Mouse (Mus musculus) R1 (cell line): Measurements from ENCODE around the gene Tmem120b.
"Not testable (repeated sequence)": the region's sequence is repeated elsewhere in the genome, so short reads cannot be mapped to it uniquely, and the experiment has no call there.

Source experiments
- DNase-seq: peaks from one replicate; pipeline ENCODE4 v3.0.0-alpha.2; 2018; ENCODE audit warnings: low read depth, low spot score

The Tmem120b gene

DNA sequence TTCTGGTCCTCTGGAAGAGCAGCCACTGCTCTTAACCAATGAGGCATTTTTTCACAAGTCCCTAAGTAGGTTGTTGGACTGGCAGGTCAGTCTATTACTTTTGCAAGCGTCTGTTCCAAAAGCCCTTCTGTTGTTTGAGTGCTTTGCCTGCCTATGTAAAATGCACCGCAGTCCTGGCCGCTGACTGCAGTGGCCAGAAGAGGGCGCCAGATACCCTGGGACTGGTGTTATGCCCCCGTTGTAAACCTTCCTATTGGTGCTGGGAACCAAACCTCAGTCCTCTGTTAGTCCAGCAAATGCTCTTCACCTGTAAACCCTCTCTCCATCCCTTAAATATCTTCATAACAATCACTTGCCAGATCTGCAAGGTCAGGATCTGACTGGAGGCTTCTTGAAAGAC lies 16.5 kb upstream of the Tmem120b start:
- DNase-seq = peak; percentile 71

DNA sequence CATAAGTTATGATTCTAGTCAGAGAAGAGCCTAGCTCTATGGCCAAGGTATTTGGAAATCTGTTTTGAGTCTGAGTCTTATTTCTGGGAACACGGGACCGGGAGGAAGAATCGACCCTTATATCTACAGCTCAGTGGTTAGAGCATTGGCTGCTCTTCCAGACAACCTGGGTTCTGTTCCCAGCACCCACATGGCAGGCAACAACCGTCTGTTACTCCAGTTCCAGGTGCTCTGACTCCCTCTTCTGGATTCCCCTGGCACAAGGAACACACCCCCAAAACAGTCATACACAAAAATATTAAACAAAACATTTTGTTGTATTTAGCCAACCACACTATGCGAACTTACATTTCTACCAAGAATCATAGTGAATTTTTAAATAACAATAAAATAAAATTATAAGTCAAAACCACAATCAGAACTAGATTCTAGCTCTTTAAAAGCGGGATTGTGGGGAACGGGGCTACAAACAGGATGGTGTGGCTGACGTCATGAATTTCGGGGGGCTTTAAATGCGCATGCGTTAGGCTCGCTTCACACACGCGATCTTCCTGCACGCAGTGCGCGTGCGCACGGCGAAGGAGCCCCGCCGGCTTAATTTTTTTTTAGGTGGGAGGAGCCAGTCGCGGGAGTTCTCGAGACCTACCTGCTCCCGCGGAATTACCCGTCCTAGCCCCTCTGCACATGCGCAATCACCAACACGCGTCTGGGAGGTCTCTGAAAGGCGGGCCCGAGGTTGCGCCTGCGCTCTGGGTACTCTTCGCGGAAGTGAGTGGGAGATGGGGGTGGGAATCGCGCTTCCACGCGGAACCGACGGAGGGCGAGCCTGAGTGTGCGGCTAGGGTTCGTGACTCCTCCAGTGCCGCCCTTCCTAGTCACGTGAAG lies 10.6 kb upstream of the Tmem120b start:
- DNase-seq = peak; percentile 100

DNA sequence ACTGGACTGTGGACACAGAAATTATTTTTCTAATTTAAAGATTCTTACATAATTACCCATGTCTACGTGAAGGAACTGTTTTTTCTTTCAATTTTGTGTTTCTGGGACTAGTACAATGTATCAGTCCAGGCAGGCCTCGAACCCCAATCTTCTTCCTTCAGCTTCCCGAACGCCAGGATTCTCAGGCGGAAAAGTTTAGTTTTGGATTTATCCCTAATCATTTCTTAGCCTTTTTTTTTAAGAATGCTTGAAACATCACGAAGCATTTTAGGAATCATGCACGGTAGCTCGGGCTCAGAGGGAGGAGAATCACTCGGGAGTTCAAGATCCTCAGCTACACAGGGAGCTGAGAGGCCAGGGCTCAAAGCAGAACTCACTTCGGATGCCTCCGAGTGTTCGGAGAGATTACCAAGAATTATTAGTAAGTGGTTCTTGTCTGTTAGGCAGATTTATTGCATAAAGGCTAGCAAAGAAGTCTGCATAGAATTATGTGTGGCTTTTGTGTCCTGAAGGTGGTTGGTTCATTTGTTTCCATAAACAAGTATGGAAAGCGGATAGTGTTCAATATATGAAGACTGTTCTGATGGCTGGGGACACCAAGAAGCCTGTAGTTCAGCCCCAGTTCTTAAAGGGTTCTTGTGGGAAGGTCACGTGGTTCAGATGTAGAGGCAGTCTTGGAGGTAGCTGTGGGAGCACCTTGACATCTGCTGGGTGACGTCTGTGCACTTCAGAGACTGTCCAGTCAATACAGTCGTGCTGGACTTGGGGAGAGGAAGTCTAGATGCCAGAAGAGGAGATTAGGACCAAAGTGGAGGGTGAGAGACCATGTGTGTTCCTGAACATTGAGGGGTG lies 9.7 kb upstream of the Tmem120b start:
- no peak for DNase-seq

- DNase-seq = peak; percentile 86
Measured at GRCm38 (mm10) chr5:123059757-123060520, 8.3 kb upstream of the Tmem120b start.

DNA sequence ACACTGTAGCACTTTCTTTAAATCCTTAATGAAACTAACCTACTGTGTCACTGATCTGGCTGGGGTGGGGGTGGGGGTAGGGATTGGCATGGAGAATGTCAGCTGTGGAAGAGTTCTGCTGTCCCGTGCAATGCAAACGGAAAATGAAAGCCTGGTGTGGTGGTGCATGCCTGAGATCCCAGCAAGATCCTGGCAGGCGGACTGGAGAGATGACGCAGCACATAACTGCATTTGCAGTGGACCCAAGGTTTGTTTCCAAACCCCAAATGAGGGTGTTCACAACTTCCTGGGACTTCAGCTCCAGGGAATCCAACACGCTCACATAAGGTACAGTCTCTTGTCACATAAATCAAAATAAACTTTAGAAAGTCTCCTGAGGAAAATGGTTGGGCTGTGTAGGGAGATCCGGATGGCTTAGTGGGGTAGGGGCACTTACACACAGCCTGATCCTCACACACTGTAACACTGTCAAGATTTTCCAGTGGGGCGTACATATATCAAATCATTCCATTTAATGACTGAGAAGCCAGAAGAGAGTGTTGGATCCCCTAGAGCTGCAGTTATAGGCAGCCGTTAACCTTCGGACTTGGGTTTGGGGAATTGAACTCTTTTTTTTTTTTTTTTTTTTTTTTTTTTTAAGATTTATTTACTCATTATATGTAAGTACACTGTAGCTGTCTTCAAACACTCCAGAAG lies 7.4 kb upstream of the Tmem120b start:
- no peak for DNase-seq

GRCm38 (mm10) chr5:123061402-123061749 lies 6.8 kb upstream of the Tmem120b start:
- not testable (repeated sequence) for DNase-seq

- DNase-seq = no peak
Measured at GRCm38 (mm10) chr5:123063141-123063540, 5.1 kb upstream of the Tmem120b start.

DNA sequence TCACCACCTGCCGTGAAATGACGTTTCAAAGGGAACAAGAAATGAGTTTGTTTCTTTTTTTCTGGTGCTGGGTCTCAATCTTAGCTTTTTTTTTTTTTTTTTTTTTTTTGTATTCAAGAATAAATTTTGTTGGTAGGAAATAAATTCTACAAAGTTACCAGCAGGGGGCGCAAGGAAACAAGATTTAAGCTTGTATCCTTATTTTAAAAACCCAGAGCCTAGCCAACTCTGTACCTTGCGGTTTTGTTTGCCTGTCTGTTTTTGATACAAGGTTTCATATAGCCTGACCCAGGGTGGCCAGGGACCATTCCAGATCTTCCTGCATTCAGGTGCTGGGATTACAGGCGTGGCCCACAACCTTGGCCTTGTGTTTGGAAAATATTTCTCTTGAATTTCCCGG lies 4.0 kb upstream of the Tmem120b start:
- peak; percentile 87 for DNase-seq

GRCm38 (mm10) chr5:123067395-123067995 lies 720 bp upstream of the Tmem120b start:
- peak; percentile 90 for DNase-seq

GRCm38 (mm10) chr5:123068714-123069113 lies 499 bp downstream of the Tmem120b start:
- no peak for DNase-seq

DNA sequence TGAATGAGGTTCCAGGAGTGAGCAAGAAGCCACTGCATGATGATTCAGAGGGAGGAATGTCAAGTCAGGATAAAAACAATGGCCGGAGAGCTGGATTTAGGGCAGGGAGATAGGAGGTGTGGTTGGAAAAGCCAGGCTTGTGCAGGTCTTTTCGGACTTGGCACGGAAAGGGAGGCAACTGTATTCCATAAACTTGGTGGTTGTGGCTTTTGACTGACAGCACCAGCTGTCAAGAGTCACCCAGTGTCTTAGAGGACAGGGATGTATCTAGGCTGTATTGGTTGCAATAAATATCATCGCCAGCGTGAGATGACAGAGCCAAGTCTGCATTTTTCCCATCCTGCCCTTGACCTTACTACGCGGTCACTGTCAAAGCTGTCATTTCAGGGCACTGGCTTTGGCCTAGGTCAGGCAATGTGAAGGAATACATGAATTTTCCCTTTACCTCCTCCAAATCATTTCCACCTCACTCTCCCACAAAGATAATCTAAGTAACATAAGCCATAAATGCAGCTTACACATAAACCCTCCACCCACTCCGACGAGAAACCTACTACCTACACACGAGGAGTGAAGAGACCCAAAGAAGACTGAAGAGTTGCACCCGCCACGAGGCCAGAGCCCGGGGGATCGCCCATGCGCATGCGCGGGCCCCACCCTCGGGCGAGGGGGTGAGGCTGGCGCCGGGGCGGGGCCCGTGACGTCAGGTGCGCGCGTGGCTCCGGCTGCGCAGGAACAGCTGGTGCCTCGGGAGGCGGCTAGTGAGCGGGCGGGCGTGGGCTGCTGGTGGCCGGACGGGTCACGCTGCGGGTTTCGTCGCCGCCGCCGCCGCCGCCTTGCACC lies 7.6 kb downstream of the Tmem120b start:
- peak; percentile 88 for DNase-seq

- DNase-seq = peak; percentile 71
Measured at GRCm38 (mm10) chr5:123076419-123077281, 8.4 kb downstream of the Tmem120b start.

- DNase-seq = no peak
Measured at GRCm38 (mm10) chr5:123079568-123079967, 11.4 kb downstream of the Tmem120b start.

DNA sequence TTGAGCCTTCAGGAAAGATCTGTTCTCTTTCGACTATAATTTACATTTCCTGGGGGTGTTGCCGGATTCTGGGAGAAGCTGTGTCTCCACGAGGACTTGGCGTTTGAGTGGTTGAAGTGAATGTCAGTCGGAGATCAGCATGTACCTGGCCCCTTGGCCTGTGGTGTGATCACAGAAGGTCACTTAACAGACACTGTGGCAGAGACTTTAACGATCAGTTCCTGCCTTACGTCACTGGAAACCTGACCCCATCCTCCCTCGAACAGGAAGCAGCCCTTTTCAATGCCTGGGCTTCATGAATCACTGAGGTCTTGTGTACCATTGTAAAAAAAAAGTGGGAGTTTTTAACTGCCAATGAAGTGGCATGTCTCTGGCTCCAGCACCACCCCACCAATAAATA lies 11.8 kb downstream of the Tmem120b start:
- DNase-seq = peak; percentile 50

DNA sequence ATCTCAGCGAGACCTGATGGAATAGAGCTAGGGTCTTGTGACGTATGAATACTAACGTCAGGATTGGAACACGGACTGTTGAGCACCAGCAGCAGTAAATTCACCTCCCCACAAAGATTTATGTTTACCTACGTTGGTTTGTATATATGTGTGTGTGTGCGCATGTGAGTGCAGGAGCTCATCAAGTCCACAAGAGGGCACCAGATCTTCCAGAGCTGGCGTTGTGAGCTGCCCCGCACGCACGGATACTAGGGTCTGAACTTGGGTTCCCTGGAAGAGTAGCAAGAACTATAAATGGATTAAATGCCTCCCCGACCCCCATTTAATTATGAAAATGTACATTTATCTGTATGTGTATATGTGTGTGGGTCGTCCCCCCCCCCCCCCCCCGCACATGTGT lies 12.3 kb downstream of the Tmem120b start:
- peak; percentile 71 for DNase-seq

DNA sequence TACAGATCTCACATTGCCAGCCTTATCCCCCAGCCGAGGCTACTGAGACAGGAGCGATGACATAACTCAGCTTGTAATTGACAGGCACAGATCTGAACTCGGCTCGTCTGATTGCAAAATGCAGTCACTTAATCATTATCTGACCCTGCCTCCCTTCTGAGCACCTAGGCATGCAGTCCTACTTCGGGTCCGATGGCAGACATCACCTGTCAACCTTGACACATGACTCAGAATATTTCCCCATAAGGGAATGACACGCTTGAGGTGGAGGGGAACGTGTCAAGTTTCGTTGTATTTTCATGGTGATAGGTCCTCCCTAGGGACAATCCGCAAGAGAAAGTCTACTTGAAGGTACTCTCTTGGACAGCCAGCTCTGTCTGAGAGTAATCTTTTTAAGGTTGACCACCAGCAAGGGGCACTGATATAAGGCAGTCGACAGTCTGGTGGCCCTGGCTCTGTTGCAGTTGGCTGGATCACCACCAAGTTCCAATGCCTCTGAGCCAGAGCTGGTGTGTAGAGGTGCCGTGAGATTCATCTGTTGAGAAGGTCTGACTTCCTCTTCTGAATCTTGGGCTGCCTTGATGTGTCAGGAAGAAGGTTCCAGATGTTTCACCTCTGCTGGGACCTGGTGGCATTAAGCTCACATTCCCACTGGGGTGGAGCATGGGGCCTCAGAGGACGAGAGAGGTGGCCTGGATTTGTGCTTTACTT lies 15.3 kb downstream of the Tmem120b start:
- no peak for DNase-seq

- peak; percentile 46 for DNase-seq
Measured at GRCm38 (mm10) chr5:123086501-123086900, 18.3 kb downstream of the Tmem120b start.

- DNase-seq = no peak
Measured at GRCm38 (mm10) chr5:123088784-123089183, 20.6 kb downstream of the Tmem120b start.
